Mouse (Mus musculus) embryonic facial prominence, embryonic 11.5 days (tissue): Measurements from ENCODE around the gene Spaca9. TPM values are rescaled to one million over a fixed set of nuclear protein-coding genes. Genes with fewer than 3 reads are reported as not detected.

ENCODE experiments used
- ATAC-seq: fragments of 200-750 bp; cut with Nextera tagmentation; replicated peaks from 2 replicates; pipeline ENCODE4 v1.8.0; 2017; ENCODE audit warnings: low read depth; ENCODE audit not compliant: insufficient number of reproducible peaks, low FRiP score, low TSS enrichment
- DNase-seq: peaks from one replicate; pipeline ENCODE4 v3.0.0-alpha.2; 2015; ENCODE audit warnings: low spot score
- H3K27ac ChIP-seq: fragments of 300-500 bp; sonication (generic); replicated peaks from 2 replicates; pipeline ENCODE4 v1.5.1; 2014; ENCODE audit warnings: mild to moderate bottlenecking, low read depth, low read length, control low read depth
- H3K27me3 ChIP-seq: fragments of 300-500 bp; sonication (generic); 2 replicates; pipeline ENCODE4 v1.6.1; 2014; ENCODE audit warnings: mild to moderate bottlenecking, low read length, moderate library complexity, mixed read lengths; ENCODE audit not compliant: control insufficient read depth, insufficient read depth
- H3K36me3 ChIP-seq: fragments of 300-500 bp; sonication (generic); replicated peaks from 2 replicates; pipeline ENCODE4 v1.6.1; 2014; ENCODE audit warnings: low read depth, mild to moderate bottlenecking, low read length, moderate library complexity, mixed read lengths; ENCODE audit not compliant: control insufficient read depth, insufficient read depth
- H3K4me1 ChIP-seq: fragments of 300-500 bp; sonication (generic); 2 replicates; pipeline ENCODE4 v1.6.1; 2014; ENCODE audit warnings: low read length, mixed read lengths; ENCODE audit not compliant: control insufficient read depth, insufficient read depth
- H3K4me2 ChIP-seq: fragments of 300-500 bp; sonication (generic); 2 replicates; pipeline ENCODE4 v1.6.1; 2014; ENCODE audit warnings: low read depth, mild to moderate bottlenecking, control low read depth, low read length, moderate library complexity
- H3K4me3 ChIP-seq: fragments of 300-500 bp; sonication (generic); 2 replicates; pipeline ENCODE4 v1.5.1; 2014; ENCODE audit warnings: low read depth, low read length, control low read depth
- H3K9ac ChIP-seq: fragments of 300-500 bp; sonication (generic); replicated peaks from 2 replicates; pipeline ENCODE4 v1.6.1; 2014; ENCODE audit warnings: mild to moderate bottlenecking, control low read depth, low read length
- H3K9me3 ChIP-seq: fragments of 300-500 bp; sonication (generic); replicated peaks from 2 replicates; pipeline ENCODE4 v1.6.1; 2016; ENCODE audit warnings: mild to moderate bottlenecking, low read length, inconsistent platforms, mixed read lengths; ENCODE audit not compliant: control insufficient read depth
- WGBS: fragments of 180-500 bp; shearing (Covaris S2); extraction: QIAGEN DNeasy Blood & Tissue Kit; methylation state at CpG from one replicate; pipeline ENCODE4 v1.1.7; 2014; 5-methylcytosine and 5-hydroxymethylcytosine counted together
- polyA plus RNA-seq: library from polyadenylated mRNA; unstranded; fragments of >200 nt; fragmentation: Nextera tagmentation; extraction: Ambion mirVana; gene quantifications from 2 replicates; pipeline ENCODE4 v1.2.1, GENCODE M21; 2014

Spaca9 gene
- 1.4 and 2.1 TPM in 2 replicates for polyA plus RNA-seq

DNA sequence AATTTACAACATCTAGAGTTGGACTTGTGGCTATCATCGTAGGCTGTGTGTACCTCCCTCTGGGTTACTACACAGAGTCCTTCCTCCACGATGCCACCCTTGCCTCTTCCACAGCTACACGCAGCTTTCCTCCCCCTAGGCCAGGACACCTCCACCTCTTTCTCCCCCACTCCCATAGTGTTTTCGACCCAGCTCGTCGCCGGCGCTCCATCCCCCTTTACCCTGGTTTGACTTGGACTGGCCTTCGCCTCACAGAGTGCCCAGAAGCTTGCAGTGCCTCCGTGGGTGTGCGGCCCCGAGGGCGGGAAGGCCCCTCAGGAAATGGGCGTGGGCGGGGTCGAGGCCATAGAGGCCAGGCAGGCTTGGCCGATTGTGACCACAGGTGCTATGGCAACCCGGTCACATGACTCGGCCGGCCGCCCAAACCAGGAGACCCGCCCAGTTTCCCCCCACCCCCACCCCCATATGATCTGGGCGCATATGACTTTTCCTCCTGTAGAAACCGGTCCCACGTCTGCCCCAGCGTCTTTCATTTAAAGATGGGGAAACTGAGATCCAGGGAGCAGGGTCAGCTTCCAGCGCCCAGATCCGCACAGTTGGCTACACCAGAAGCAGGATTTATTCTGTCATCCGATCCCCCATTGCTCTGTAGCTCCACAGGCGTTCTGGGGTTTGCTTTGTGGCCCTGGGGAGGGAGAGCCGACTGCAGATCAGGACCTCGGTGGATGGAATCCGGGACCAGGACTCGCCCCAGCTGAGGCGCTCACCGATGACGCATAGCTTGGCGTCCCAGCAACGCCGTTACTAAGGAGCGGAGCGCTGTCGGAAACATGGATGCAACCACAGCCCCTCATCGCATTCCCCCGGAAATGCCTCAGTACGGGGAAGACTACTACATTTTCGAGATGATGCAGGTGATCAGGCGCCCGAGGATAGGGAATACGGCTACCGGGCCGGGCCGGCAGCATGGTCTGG lies at the start of gene Spaca9, which contains the start of gene Ak8:
Gene Spaca9, minus strand, starts transcription at position 367 of the 975 bp plus-strand sequence.
Gene Ak8, plus strand, starts transcription at position 804 of the 975 bp plus-strand sequence.
- DNase-seq (peak; percentile 90), ATAC-seq (peak; percentile 81)
- WGBS: under 1% methylated on average over 53 of the region's 53 CpGs
- Histone ChIP-seq H3K27ac (no peak within 1 kb of the TSS; the same call in 1 of the 2 replicates), H3K9ac (peak within 1 kb of the TSS; percentile 69), H3K4me3 (peak within 1 kb of the TSS; percentile 57), H3K4me1 (no peaks in the 10 kb centered on the region), H3K4me2 (peak within 1 kb of the TSS; percentile 81), H3K27me3 (no peaks in the 10 kb centered on the region), H3K9me3 (no peaks in the 10 kb centered on the region), H3K36me3 (no peaks in the 10 kb centered on the region)

DNA sequence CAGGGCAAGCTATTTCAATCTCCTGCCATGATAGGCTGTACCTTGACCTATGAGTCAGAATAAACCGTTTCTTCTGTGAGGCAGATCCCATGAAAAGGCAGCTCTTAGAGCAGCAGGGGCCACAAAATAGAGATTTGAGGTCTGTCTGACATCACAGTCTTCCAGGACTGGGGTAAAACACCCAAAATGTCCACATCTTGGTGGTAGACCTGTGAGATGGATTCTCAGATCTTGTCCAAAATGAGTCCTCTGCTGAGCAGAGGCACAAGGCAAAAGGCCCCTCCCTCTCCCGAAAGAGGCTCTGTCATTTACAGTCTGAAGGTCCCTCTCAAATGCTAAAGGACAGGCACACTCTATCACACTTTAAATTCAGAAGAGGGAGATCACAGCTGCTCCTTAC lies 48.2 kb upstream of the Spaca9 start:
- no peak overlapping the region for H3K4me3 ChIP-seq
- 93% methylated on average over 2 of the region's 2 CpGs for WGBS
- peaks cover 12% of the 10 kb centered on the region for H3K27me3 ChIP-seq
- no peak overlapping the region for H3K4me2 ChIP-seq
- no peak overlapping the region for H3K9ac ChIP-seq
- no peaks in the 10 kb centered on the region for H3K9me3 ChIP-seq
- ATAC-seq (no peak), DNase-seq (no peak)
- H3K4me1 ChIP-seq: no peaks in the 10 kb centered on the region
- H3K36me3 ChIP-seq: no peaks in the 10 kb centered on the region
- no peak overlapping the region for H3K27ac ChIP-seq

DNA sequence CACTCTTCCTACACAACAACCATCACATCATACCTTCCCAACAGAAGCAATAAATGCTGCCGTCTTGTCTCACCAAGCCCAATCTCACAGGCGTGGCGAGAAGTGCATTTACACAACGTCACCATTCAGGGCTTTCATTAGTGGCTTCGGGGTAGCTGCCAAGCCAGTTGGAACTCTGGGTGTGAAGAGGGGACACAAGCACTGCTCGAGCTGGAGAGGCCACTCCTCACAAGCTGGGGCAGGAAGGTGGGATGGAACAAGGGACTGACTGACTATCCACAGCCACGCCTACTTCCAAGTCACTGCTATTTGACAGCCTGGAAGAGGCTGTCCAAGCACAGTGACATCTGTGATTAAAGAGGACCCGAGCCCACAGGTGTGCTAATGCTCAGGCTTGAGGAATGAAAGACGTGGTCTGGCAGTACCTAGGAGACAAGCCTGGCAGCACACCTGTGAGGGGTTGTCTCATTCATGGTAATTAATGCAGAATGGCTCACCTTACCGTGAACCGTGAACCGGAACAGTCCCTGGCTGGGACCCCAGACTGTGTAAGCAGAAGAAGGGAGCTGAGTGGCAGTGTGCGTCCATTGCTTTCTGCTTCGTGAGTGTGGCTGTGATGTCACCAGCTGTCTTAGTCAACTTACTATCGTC lies 47.3 kb upstream of the Spaca9 start:
- Histone ChIP-seq H3K9me3 (no peaks in the 10 kb centered on the region), H3K36me3 (no peaks in the 10 kb centered on the region), H3K4me1 (no peaks in the 10 kb centered on the region), H3K27me3 (peaks cover 12% of the 10 kb centered on the region), H3K4me2 (no peak overlapping the region), H3K27ac (no peak overlapping the region), H3K9ac (no peak overlapping the region), H3K4me3 (no peak overlapping the region)
- 75% methylated on average over 15 of the region's 15 CpGs for WGBS
- no peak for ATAC-seq
- DNase-seq: no peak

DNA sequence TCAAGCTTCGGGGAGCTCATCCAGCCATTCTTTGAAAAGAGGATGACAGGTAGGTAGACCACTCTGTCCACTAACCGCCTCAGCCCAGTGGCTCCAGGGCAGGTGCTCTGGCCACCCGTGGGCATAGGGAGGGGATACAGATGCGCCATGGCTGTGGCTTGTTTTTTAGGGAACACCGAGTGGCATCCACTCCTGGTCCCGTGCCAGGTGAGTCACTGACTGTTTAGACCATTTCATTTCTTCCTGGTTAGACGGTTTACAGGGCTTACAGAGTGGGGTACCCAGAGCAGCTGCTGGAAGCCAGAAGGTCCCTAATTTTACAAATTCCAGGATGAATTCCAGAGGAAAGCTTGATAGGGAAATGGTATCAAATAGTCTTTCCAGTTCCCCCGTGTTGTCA lies 43.2 kb upstream of the Spaca9 start:
- DNase-seq: no peak
- Histone ChIP-seq H3K27me3 (no peaks in the 10 kb centered on the region), H3K27ac (no peak overlapping the region), H3K9me3 (no peaks in the 10 kb centered on the region), H3K4me1 (no peaks in the 10 kb centered on the region), H3K36me3 (no peaks in the 10 kb centered on the region), H3K4me3 (no peak overlapping the region), H3K9ac (no peak overlapping the region), H3K4me2 (no peak overlapping the region)
- WGBS: 76% methylated on average over 8 of the region's 8 CpGs
- no peak for ATAC-seq

DNA sequence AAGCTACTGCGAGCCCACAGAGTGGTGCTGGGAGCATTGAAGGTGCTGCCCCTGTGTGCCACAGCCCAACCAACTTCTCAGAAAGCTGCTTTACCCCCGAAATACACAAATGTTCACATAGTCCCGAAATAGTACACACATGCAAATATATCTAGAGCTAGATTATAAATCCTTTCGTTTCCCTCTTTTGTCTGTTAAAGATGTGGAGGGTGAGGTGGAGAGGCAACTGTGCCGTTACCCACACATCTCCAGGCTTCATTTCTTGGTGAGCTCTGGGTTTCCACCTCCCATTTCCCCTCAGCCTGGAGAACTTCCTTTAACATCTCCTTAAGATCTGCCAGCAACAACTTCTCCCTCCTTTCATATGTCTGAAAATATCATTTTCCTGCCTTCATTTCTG lies 40.6 kb upstream of the Spaca9 start:
- 91% methylated on average over 5 of the region's 5 CpGs for WGBS
- no peaks in the 10 kb centered on the region for H3K4me1 ChIP-seq
- no peak overlapping the region for H3K27ac ChIP-seq
- ATAC-seq (no peak), DNase-seq (no peak)
- H3K4me3 ChIP-seq: no peak overlapping the region
- H3K9me3 ChIP-seq: no peaks in the 10 kb centered on the region
- H3K36me3 ChIP-seq: no peaks in the 10 kb centered on the region
- H3K9ac ChIP-seq: no peak overlapping the region
- no peaks in the 10 kb centered on the region for H3K27me3 ChIP-seq
- no peak overlapping the region for H3K4me2 ChIP-seq

DNA sequence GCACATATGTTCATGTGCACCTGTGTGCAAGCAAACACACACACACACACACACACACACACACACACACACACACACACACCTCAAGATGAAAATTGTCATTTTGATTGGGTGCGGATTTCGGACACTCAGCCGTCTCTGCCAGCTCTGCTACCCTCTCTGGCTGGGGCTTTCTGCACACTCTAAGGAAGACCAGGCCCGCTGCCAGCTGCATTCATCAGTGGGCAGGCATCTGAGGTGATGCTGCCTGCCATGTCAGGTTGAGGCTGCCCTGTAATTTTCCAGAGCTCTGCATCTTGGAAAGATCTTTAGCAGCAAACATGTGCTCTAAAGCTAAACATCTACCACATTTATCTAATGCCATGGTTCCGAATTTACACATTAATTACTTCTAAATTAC lies 37.6 kb upstream of the Spaca9 start:
- Histone ChIP-seq H3K4me1 (no peaks in the 10 kb centered on the region), H3K9me3 (no peaks in the 10 kb centered on the region), H3K4me3 (no peak overlapping the region), H3K27me3 (no peaks in the 10 kb centered on the region), H3K27ac (no peak overlapping the region), H3K36me3 (no peaks in the 10 kb centered on the region), H3K9ac (no peak overlapping the region), H3K4me2 (no peak overlapping the region)
- DNase-seq (no peak), ATAC-seq (no peak)
- WGBS: 85% methylated on average over 5 of the region's 5 CpGs

DNA sequence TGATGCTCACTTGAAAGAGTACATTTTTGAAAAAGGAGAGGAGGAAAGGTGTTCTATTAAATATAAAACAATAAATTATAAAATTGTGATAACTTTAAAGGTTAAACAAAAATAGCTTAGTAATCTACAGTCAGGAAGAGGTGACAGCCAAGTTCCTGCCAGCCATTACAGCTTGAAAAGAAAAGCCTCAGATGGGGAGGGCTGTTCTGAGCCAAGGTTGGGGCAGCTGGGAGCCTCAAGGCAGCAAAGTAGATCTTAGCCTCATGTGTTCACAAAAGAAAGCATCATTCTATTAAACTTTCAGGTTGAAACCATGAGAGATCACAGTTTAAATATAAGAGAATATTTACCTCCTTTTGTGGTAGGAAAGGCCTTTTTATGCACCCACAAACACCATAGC lies 31.1 kb upstream of the Spaca9 start:
- Histone ChIP-seq H3K27me3 (no peaks in the 10 kb centered on the region), H3K9ac (no peak overlapping the region), H3K4me3 (no peak overlapping the region), H3K4me2 (no peak overlapping the region), H3K4me1 (no peaks in the 10 kb centered on the region), H3K9me3 (no peaks in the 10 kb centered on the region), H3K36me3 (no peaks in the 10 kb centered on the region), H3K27ac (no peak overlapping the region)
- DNase-seq (no peak), ATAC-seq (no peak)
